In genomic region chr12:77225727-77226126, GRCm38 (mm10) we compare ENCODE assay signal across 25 mouse cellular contexts.
"Had no signal": no experiment of that assay in that cellular context is flagged by ENCODE, and none has a peak within 500 bp of the region (broad histone marks: within the 10 kb centered on the region; RNA-seq: fewer than 3 reads in every experiment).

No protein-coding gene starts in this region.

- H3K27me3 ChIP-seq: heart, embryonic 12.5 days; hindbrain, embryonic 13.5 days; hindbrain, embryonic 15.5 days; limb, embryonic 13.5 days; limb, embryonic 15.5 days had no signal

- H3K4me2 ChIP-seq: heart, embryonic 12.5 days; hindbrain, embryonic 13.5 days; hindbrain, embryonic 15.5 days; limb, embryonic 13.5 days; limb, embryonic 15.5 days had no signal

- H3K9ac ChIP-seq: heart, embryonic 12.5 days; hindbrain, embryonic 13.5 days; hindbrain, embryonic 15.5 days; limb, embryonic 13.5 days; limb, embryonic 15.5 days; liver, embryonic 14.5 days had no signal

- H3K4me3 ChIP-seq: gastrocnemius, adult 2 months; heart, embryonic 10.5 days; heart, embryonic 12.5 days; hindbrain, embryonic 10.5 days; hindbrain, embryonic 13.5 days; hindbrain, embryonic 15.5 days; layer of hippocampus, adult 2 months; left cerebral cortex, adult 2 months; limb, embryonic 13.5 days; limb, embryonic 15.5 days had no signal

- H3K4me1 ChIP-seq: heart, embryonic 10.5 days; heart, embryonic 12.5 days; hindbrain, embryonic 10.5 days; hindbrain, embryonic 13.5 days; hindbrain, embryonic 15.5 days; limb, embryonic 13.5 days; limb, embryonic 15.5 days had no signal

- ATAC-seq: hindbrain, postnatal 0 days; intestine, embryonic 16.5 days had no signal

- DNase-seq: gastrocnemius, adult 2 months; gastrocnemius, postnatal 10 days; gastrocnemius, postnatal 25 days; heart, adult 18-20 months; heart, postnatal 10 days; heart, postnatal 4 days; kidney, adult 11 months; kidney, adult 2 months; kidney, adult 9 months; kidney, postnatal 10 days; kidney, postnatal 25 days; kidney, postnatal 4 days; left cerebral cortex, postnatal 4 days had no signal

- H3K9me3 ChIP-seq: heart, embryonic 10.5 days; heart, embryonic 12.5 days; hindbrain, embryonic 10.5 days; hindbrain, embryonic 13.5 days; hindbrain, embryonic 15.5 days; limb, embryonic 13.5 days; limb, embryonic 15.5 days had no signal

- H3K36me3 ChIP-seq: heart, embryonic 10.5 days; heart, embryonic 12.5 days; hindbrain, embryonic 10.5 days; hindbrain, embryonic 13.5 days; hindbrain, embryonic 15.5 days; limb, embryonic 13.5 days; limb, embryonic 15.5 days had no signal

- H3K27ac ChIP-seq: gastrocnemius, adult 2 months; heart, embryonic 10.5 days; hindbrain, embryonic 10.5 days; hindbrain, embryonic 13.5 days; hindbrain, embryonic 15.5 days; hindbrain, postnatal 0 days; layer of hippocampus, adult 2 months; left cerebral cortex, adult 2 months; limb, embryonic 13.5 days; limb, embryonic 15.5 days had no signal
